Mouse (Mus musculus) heart, embryonic 15.5 days (tissue): Measurements from ENCODE around the gene Mylk. TPM values are rescaled to one million over a fixed set of nuclear protein-coding genes. Genes with fewer than 3 reads are reported as not detected.

ENCODE experiments used
- ATAC-seq: fragments of 200-750 bp; cut with Nextera tagmentation; replicated peaks from 2 replicates; pipeline ENCODE4 v1.8.0; 2017; ENCODE audit warnings: low read depth, moderate TSS enrichment; ENCODE audit not compliant: insufficient number of reproducible peaks, insufficient read depth, low FRiP score
- H3K27ac ChIP-seq: fragments of 300-500 bp; sonication (generic); 2 replicates; pipeline ENCODE4 v1.5.1; 2015; ENCODE audit warnings: mild to moderate bottlenecking, inconsistent platforms
- H3K27me3 ChIP-seq: fragments of 300-500 bp; sonication (generic); 2 replicates; pipeline ENCODE4 v1.6.1; 2015; ENCODE audit warnings: inconsistent platforms
- H3K36me3 ChIP-seq: fragments of 300-500 bp; sonication (generic); 2 replicates; pipeline ENCODE4 v1.6.1; 2015; ENCODE audit warnings: mild to moderate bottlenecking, inconsistent platforms
- H3K4me1 ChIP-seq: fragments of 300-500 bp; sonication (generic); replicated peaks from 2 replicates; pipeline ENCODE4 v1.6.1; 2015; ENCODE audit warnings: inconsistent platforms
- H3K4me2 ChIP-seq: fragments of 300-500 bp; sonication (generic); 2 replicates; pipeline ENCODE4 v1.6.1; 2015; ENCODE audit warnings: inconsistent platforms, mild to moderate bottlenecking, moderate library complexity
- H3K4me3 ChIP-seq: fragments of 300-500 bp; sonication (generic); 2 replicates; pipeline ENCODE4 v1.5.1; 2015; ENCODE audit warnings: mild to moderate bottlenecking, inconsistent platforms
- H3K9ac ChIP-seq: fragments of 300-500 bp; sonication (generic); 2 replicates; pipeline ENCODE4 v1.6.1; 2015; ENCODE audit warnings: mild to moderate bottlenecking, inconsistent platforms
- H3K9me3 ChIP-seq: fragments of 300-500 bp; sonication (generic); replicated peaks from 2 replicates; pipeline ENCODE4 v1.6.1; 2016; ENCODE audit warnings: inconsistent platforms
- WGBS: fragments of 180-500 bp; shearing (Covaris S2); methylation state at CpG from one replicate; pipeline ENCODE4 v1.1.7; 2015; ENCODE audit warnings: mixed read lengths; 5-methylcytosine and 5-hydroxymethylcytosine counted together
- polyA plus RNA-seq: library from polyadenylated mRNA; unstranded; fragments of >200 nt; fragmentation: Nextera tagmentation; extraction: Ambion mirVana; gene quantifications from 2 replicates; pipeline ENCODE4 v1.2.1, GENCODE M21; 2015

Gene Mylk
- polyA plus RNA-seq, 1 experiment from 2014 or later = 10.1 TPM

GRCm38 (mm10) chr16:34917373-34917900 is 172.4 kb downstream of the Mylk start:
- no peak overlapping the region for H3K4me3 ChIP-seq
- no peak overlapping the region for H3K27ac ChIP-seq
- peaks cover 32% of the 10 kb centered on the region for H3K27me3 ChIP-seq
- H3K36me3 ChIP-seq = no peaks in the 10 kb centered on the region
- peaks cover 24% of the 10 kb centered on the region for H3K4me1 ChIP-seq
- 88% methylated on average over 4 of the region's 4 CpGs for WGBS
- no peak overlapping the region for H3K4me2 ChIP-seq
- H3K9ac ChIP-seq = no peak overlapping the region
- no peaks in the 10 kb centered on the region for H3K9me3 ChIP-seq
- no peak for ATAC-seq

- H3K4me2 ChIP-seq = no peak overlapping the region
- no peak for ATAC-seq
- H3K9ac ChIP-seq = no peak overlapping the region
- peaks cover 45% of the 10 kb centered on the region for H3K4me1 ChIP-seq
- 25% methylated on average over 6 of the region's 6 CpGs for WGBS
- no peak overlapping the region for H3K27ac ChIP-seq
- H3K36me3 ChIP-seq = no peaks in the 10 kb centered on the region
- H3K9me3 ChIP-seq = no peaks in the 10 kb centered on the region
- no peak overlapping the region for H3K4me3 ChIP-seq
- H3K27me3 ChIP-seq = peaks cover 32% of the 10 kb centered on the region
Measured at GRCm38 (mm10) chr16:34920182-34920581, 175.2 kb downstream of the Mylk start.

DNA sequence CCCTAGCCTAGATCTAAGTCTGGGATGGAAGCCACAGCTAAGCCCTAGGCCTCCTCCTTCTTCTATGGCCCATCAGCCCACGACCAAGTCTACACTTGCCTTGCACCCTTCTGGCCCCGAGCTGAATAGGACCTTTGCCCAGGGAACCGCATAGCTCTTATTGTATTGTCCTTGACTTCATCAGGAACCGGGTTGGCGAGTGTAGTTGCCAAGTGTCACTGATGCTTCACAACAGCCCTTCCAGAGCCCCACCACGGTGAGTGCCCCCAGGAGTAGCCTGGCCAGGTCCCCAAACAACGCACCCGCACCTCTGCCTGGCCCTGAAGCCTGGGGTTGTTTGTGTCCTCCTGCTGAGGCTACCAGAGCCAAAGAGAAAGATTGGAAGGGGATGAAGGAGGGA is 175.9 kb downstream of the Mylk start:
- no peaks in the 10 kb centered on the region for H3K9me3 ChIP-seq
- H3K4me1 ChIP-seq = peaks cover 52% of the 10 kb centered on the region
- no peak overlapping the region for H3K9ac ChIP-seq
- ATAC-seq = no peak
- H3K4me2 ChIP-seq = no peak overlapping the region
- no peaks in the 10 kb centered on the region for H3K36me3 ChIP-seq
- peak overlapping the region; percentile 20; the same call in 1 of the 2 replicates for H3K27ac ChIP-seq
- peaks cover 32% of the 10 kb centered on the region for H3K27me3 ChIP-seq
- no peak overlapping the region for H3K4me3 ChIP-seq
- whole genome bisulfite sequencing = 76% methylated on average over 8 of the region's 8 CpGs

GRCm38 (mm10) chr16:34921319-34921718 is 176.3 kb downstream of the Mylk start:
- Histone ChIP-seq H3K4me1 (peaks cover 57% of the 10 kb centered on the region), H3K4me2 (no peak overlapping the region), H3K9ac (no peak overlapping the region), H3K27me3 (peaks cover 32% of the 10 kb centered on the region), H3K36me3 (no peaks in the 10 kb centered on the region), H3K4me3 (peak overlapping the region; percentile 21; the same call in 1 of the 2 replicates), H3K27ac (no peak overlapping the region; the same call in 1 of the 2 replicates), H3K9me3 (no peaks in the 10 kb centered on the region)
- ATAC-seq = no peak
- WGBS = 64% methylated on average over 10 of the region's 10 CpGs

DNA sequence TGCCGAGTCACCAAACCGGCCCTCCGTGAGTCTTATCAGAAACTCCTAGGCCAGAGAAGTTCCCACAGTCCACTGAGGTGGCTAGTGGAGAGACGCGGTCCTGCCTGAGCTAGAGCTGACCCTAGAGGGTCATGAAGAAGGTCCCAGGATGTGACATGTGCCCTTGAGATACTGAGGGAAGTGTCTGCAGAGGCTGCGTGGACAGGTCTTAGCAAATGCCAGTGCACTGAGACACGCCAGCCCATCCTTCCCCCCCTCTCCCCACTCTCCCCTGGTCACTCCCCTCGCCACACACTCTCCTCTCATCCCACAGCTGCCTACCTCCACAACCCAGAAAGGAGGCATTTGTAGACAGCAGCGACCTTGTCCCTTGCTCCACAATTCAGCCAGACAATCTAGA is 178.6 kb downstream of the Mylk start:
- peaks cover 70% of the 10 kb centered on the region for H3K4me1 ChIP-seq
- peaks cover 37% of the 10 kb centered on the region for H3K27me3 ChIP-seq

GRCm38 (mm10) chr16:34924324-34924723 is 179.3 kb downstream of the Mylk start:
- Histone ChIP-seq H3K27me3 (peaks cover 33% of the 10 kb centered on the region), H3K27ac (peak overlapping the region; percentile 77)

More for the DNA sequence above, 178.6 kb downstream of the Mylk start:
- WGBS = 52% methylated on average over 9 of the region's 9 CpGs
- H3K27ac ChIP-seq = peak overlapping the region; percentile 77; the same call in 1 of the 2 replicates
- no peaks in the 10 kb centered on the region for H3K36me3 ChIP-seq
- peak overlapping the region; percentile 24; the same call in 1 of the 2 replicates for H3K9ac ChIP-seq
- peak overlapping the region; percentile 25; the same call in 1 of the 2 replicates for H3K4me2 ChIP-seq
- peak overlapping the region; percentile 21; the same call in 1 of the 2 replicates for H3K4me3 ChIP-seq
- no peak for ATAC-seq
- no peaks in the 10 kb centered on the region for H3K9me3 ChIP-seq

DNA sequence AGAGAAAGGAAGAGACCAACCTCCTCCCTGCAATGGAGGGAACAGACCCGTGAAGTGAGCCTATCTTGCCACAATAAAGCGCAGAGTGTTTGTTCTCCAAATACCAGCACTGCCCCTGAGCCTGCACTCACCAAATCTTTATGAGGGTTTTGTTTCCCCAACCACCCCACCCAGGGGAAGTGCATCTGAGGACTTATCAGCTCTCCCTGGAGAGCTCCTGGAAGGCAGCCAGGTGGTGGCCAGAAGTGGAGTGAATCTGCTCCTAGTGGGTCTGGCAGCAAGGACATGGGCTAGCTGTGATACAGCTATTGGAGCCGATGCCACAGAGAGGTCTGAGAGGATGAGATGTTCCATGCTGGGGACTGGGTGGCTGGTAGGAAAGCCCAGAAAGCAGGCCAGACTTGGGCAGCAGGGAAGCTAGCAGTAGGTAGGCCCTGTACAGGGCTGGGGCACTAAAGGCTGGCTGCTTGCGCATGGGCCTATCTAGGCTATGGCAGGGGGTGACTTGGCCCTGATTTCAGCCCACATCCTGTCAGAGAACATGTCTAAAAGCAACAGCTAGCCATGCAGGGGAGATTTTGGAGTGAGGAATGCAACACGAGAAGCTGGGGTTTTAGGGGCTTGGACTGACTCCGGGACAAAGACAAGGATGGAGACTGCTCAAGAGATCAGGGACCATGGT is 180.1 kb downstream of the Mylk start:
- Histone ChIP-seq H3K9ac (no peak overlapping the region), H3K4me3 (no peak overlapping the region; the same call in 1 of the 2 replicates), H3K9me3 (no peaks in the 10 kb centered on the region), H3K4me1 (peaks cover 71% of the 10 kb centered on the region), H3K4me2 (peak overlapping the region; percentile 25), H3K27ac (peak overlapping the region; percentile 77), H3K27me3 (peaks cover 36% of the 10 kb centered on the region), H3K36me3 (no peaks in the 10 kb centered on the region)
- 28% methylated on average over 6 of the region's 6 CpGs for WGBS
- ATAC-seq = peak; percentile 58

More at GRCm38 (mm10) chr16:34924324-34924723, 179.3 kb downstream of the Mylk start:
- no peak overlapping the region; the same call in 1 of the 2 replicates for H3K4me3 ChIP-seq
- H3K4me2 ChIP-seq = peak overlapping the region; percentile 25
- no peaks in the 10 kb centered on the region for H3K9me3 ChIP-seq
- no peaks in the 10 kb centered on the region for H3K36me3 ChIP-seq
- H3K9ac ChIP-seq = 0 out of 2 replicates have a peak overlapping the region, but pooled peaks have one; percentile 35
- 68% methylated on average over 5 of the region's 5 CpGs for WGBS
- ATAC-seq = no peak
- H3K4me1 ChIP-seq = peaks cover 70% of the 10 kb centered on the region

DNA sequence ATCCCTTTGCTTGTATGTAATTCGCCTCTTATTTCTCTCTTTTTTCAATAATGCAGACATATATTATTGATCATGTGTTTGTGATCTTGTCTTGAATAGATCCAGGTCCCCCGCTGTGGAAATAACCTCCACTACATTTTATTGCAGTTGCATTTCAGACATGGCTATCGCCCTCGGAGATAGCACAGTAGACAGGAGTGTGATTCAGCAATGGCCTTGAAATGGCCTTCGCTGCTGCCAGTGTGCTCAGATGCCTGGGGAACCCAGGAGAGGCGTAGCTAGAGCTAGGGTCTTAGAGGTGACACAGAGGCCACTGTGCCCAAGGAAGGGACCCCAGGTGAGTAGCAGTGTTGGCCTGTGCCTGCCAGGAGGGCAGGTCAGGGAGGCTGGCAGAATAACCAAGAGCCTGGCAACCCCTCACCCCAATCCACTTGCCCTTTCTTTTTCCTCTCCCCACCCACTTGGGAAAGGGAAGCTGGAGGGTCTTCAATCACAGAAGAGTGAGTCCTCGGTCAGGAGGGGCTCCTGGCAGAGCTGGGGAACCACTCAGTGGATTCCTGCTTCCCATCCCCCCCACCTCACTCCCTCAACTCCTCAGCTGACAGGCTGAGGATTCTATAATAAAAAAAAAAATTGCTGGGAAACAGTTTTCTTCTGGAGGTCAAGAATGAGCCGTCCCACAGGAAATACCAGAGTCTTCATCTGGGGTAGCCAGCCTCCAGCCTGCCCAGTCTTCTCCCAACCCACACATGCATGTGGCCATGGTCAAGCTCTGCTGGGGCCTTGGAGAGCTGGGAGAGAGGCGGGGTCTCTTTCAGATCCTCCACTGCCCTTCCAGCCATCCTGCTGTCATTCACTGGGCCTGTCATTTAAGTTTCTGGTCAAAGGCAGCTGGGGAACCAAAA is 181.8 kb downstream of the Mylk start:
- peaks cover 30% of the 10 kb centered on the region for H3K27me3 ChIP-seq
- WGBS = 43% methylated on average over 9 of the region's 9 CpGs
- no peak for ATAC-seq

GRCm38 (mm10) chr16:34929686-34930085 is 184.7 kb downstream of the Mylk start:
- no peak for ATAC-seq
- WGBS = 67% methylated on average over 8 of the region's 8 CpGs
- Histone ChIP-seq H3K4me3 (no peak overlapping the region), H3K36me3 (no peaks in the 10 kb centered on the region), H3K27me3 (peaks cover 40% of the 10 kb centered on the region), H3K9me3 (no peaks in the 10 kb centered on the region), H3K27ac (no peak overlapping the region), H3K4me1 (peaks cover 61% of the 10 kb centered on the region), H3K9ac (no peak overlapping the region), H3K4me2 (no peak overlapping the region)

More for the DNA sequence above, 181.8 kb downstream of the Mylk start:
- no peaks in the 10 kb centered on the region for H3K36me3 ChIP-seq
- peak overlapping the region; percentile 12; the same call in 1 of the 2 replicates for H3K9ac ChIP-seq
- H3K4me2 ChIP-seq = no peak overlapping the region
- H3K9me3 ChIP-seq = no peaks in the 10 kb centered on the region
- no peak overlapping the region for H3K4me3 ChIP-seq
- H3K27ac ChIP-seq = peak overlapping the region; percentile 77
- peaks cover 73% of the 10 kb centered on the region for H3K4me1 ChIP-seq

- 63% methylated on average over 7 of the region's 7 CpGs for WGBS
- Histone ChIP-seq H3K27me3 (peaks cover 44% of the 10 kb centered on the region), H3K4me1 (peaks cover 59% of the 10 kb centered on the region), H3K27ac (peak overlapping the region; percentile 41), H3K9me3 (no peaks in the 10 kb centered on the region), H3K4me3 (no peak overlapping the region), H3K36me3 (no peaks in the 10 kb centered on the region), H3K4me2 (no peak overlapping the region), H3K9ac (no peak overlapping the region)
- no peak for ATAC-seq
Measured at GRCm38 (mm10) chr16:34930110-34930509, 185.1 kb downstream of the Mylk start.

DNA sequence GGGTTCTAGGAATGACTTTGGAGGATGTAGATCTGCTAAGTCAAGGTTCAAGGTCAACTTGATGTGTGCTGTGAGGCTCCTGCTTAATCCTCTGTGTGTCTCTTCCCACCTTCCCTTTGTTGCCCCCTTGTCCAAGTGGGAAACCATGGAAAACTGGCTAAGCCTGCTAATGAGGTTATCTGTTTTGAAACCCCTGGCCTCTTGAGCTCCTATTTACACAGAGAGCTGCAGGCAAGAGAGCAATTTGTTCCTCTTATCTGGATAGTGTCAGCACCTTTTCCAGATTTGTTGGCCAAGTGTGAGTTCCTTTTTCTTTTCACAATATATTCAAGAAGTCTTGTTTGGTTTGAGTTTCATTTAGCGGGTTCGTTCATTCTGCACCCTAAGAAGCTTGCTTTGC is 186.3 kb downstream of the Mylk start:
- Histone ChIP-seq H3K27me3 (peaks cover 51% of the 10 kb centered on the region), H3K4me2 (no peak overlapping the region), H3K4me3 (no peak overlapping the region), H3K9ac (no peak overlapping the region), H3K36me3 (no peaks in the 10 kb centered on the region), H3K27ac (no peak overlapping the region), H3K9me3 (no peaks in the 10 kb centered on the region), H3K4me1 (peaks cover 58% of the 10 kb centered on the region)
- WGBS = 28% methylated on average over 2 of the region's 2 CpGs
- no peak for ATAC-seq
